Mouse (Mus musculus): ENCODE results near the gene Mcm6. TPM values are rescaled to one million over a fixed set of nuclear protein-coding genes. Genes with fewer than 3 reads are reported as not detected.
"Not testable (repeated sequence)": the region's sequence is repeated elsewhere in the genome, so short reads cannot be mapped to it uniquely, and the experiment has no call there.

The Mcm6 gene
- total RNA-seq, 1 experiment from 2014 or later = 400 TPM

GRCm38 (mm10) chr1:128357452-128357851 is 2.0 kb downstream of the Mcm6 start:
- peak in 1 of 2 experiments; percentile 11; a peak in 1 of 4 replicates for ATAC-seq (replicated peaks in 1 of 2; ENCODE audit: insufficient read depth in 1 of 2, low FRiP score in 2 of 2, low TSS enrichment in 1 of 2, low read depth in 1 of 2, poor library complexity in 2 of 2, severe bottlenecking in 2 of 2)

- no peak for ATAC-seq (replicated peaks in 1 of 2; ENCODE audit: insufficient read depth in 1 of 2, low FRiP score in 2 of 2, low TSS enrichment in 1 of 2, low read depth in 1 of 2, poor library complexity in 2 of 2, severe bottlenecking in 2 of 2)
These were observed 6.4 kb downstream of the Mcm6 start for GRCm38 (mm10) chr1:128353092-128353491.

- no peak for ATAC-seq (replicated peaks in 1 of 2; ENCODE audit: insufficient read depth in 1 of 2, low FRiP score in 2 of 2, low TSS enrichment in 1 of 2, low read depth in 1 of 2, poor library complexity in 2 of 2, severe bottlenecking in 2 of 2)
These were observed 15.2 kb downstream of the Mcm6 start for GRCm38 (mm10) chr1:128344232-128344631.

GRCm38 (mm10) chr1:128337708-128338320 is 21.6 kb downstream of the Mcm6 start:
- ATAC-seq (replicated peaks in 1 of 2; ENCODE audit: insufficient read depth in 1 of 2, low FRiP score in 2 of 2, low TSS enrichment in 1 of 2, low read depth in 1 of 2, poor library complexity in 2 of 2, severe bottlenecking in 2 of 2) = no peak

GRCm38 (mm10) chr1:128330313-128330712 is 29.2 kb downstream of the Mcm6 start:
- ATAC-seq (replicated peaks in 1 of 2; ENCODE audit: insufficient read depth in 1 of 2, low FRiP score in 2 of 2, low TSS enrichment in 1 of 2, low read depth in 1 of 2, poor library complexity in 2 of 2, severe bottlenecking in 2 of 2) = no peak; a peak in 1 of 4 replicates

GRCm38 (mm10) chr1:128328218-128328617 is 31.2 kb downstream of the Mcm6 start, which contains the start of gene Lct:
Lct (minus strand) TSS chr1:128328318.
- no peak for ATAC-seq (replicated peaks in 1 of 2; ENCODE audit: insufficient read depth in 1 of 2, low FRiP score in 2 of 2, low TSS enrichment in 1 of 2, low read depth in 1 of 2, poor library complexity in 2 of 2, severe bottlenecking in 2 of 2)

GRCm38 (mm10) chr1:128327165-128327564 is 32.3 kb downstream of the Mcm6 start:
- ATAC-seq (replicated peaks in 1 of 2; ENCODE audit: insufficient read depth in 1 of 2, low FRiP score in 2 of 2, low TSS enrichment in 1 of 2, low read depth in 1 of 2, poor library complexity in 2 of 2, severe bottlenecking in 2 of 2) = no peak

- no peak for ATAC-seq (replicated peaks in 1 of 2; ENCODE audit: insufficient read depth in 1 of 2, low FRiP score in 2 of 2, low TSS enrichment in 1 of 2, low read depth in 1 of 2, poor library complexity in 2 of 2, severe bottlenecking in 2 of 2)
These were observed 34.7 kb downstream of the Mcm6 start for GRCm38 (mm10) chr1:128324776-128325175.

- ATAC-seq (replicated peaks in 1 of 2; ENCODE audit: insufficient read depth in 1 of 2, low FRiP score in 2 of 2, low TSS enrichment in 1 of 2, low read depth in 1 of 2, poor library complexity in 2 of 2, severe bottlenecking in 2 of 2) = peak; percentile 78 to 85; a peak in 2 of 4 replicates
These were observed 36.3 kb downstream of the Mcm6 start for GRCm38 (mm10) chr1:128323026-128323643.

GRCm38 (mm10) chr1:128319266-128319665 is 40.2 kb downstream of the Mcm6 start:
- ATAC-seq (replicated peaks in 1 of 2; ENCODE audit: insufficient read depth in 1 of 2, low FRiP score in 2 of 2, low TSS enrichment in 1 of 2, low read depth in 1 of 2, poor library complexity in 2 of 2, severe bottlenecking in 2 of 2) = not testable (repeated sequence)

GRCm38 (mm10) chr1:128314665-128315064 is 44.8 kb downstream of the Mcm6 start:
- peak; percentile 93 to 96 for ATAC-seq (replicated peaks in 1 of 2; ENCODE audit: insufficient read depth in 1 of 2, low FRiP score in 2 of 2, low TSS enrichment in 1 of 2, low read depth in 1 of 2, poor library complexity in 2 of 2, severe bottlenecking in 2 of 2)

- ATAC-seq (replicated peaks in 1 of 2; ENCODE audit: insufficient read depth in 1 of 2, low FRiP score in 2 of 2, low TSS enrichment in 1 of 2, low read depth in 1 of 2, poor library complexity in 2 of 2, severe bottlenecking in 2 of 2) = no peak
These were observed 50.4 kb downstream of the Mcm6 start for GRCm38 (mm10) chr1:128309043-128309442.

- no peak for ATAC-seq (replicated peaks in 1 of 2; ENCODE audit: insufficient read depth in 1 of 2, low FRiP score in 2 of 2, low TSS enrichment in 1 of 2, low read depth in 1 of 2, poor library complexity in 2 of 2, severe bottlenecking in 2 of 2)
These were observed 55.6 kb downstream of the Mcm6 start for GRCm38 (mm10) chr1:128303900-128304299.

GRCm38 (mm10) chr1:128295717-128296528 is 63.5 kb downstream of the Mcm6 start:
- no peak for ATAC-seq (replicated peaks in 1 of 2; ENCODE audit: insufficient read depth in 1 of 2, low FRiP score in 2 of 2, low TSS enrichment in 1 of 2, low read depth in 1 of 2, poor library complexity in 2 of 2, severe bottlenecking in 2 of 2)

- no peak for ATAC-seq (replicated peaks in 1 of 2; ENCODE audit: insufficient read depth in 1 of 2, low FRiP score in 2 of 2, low TSS enrichment in 1 of 2, low read depth in 1 of 2, poor library complexity in 2 of 2, severe bottlenecking in 2 of 2)
These were observed 64.2 kb downstream of the Mcm6 start for GRCm38 (mm10) chr1:128295296-128295695.

GRCm38 (mm10) chr1:128293524-128293923 is 65.9 kb downstream of the Mcm6 start:
- ATAC-seq (replicated peaks in 1 of 2; ENCODE audit: insufficient read depth in 1 of 2, low FRiP score in 2 of 2, low TSS enrichment in 1 of 2, low read depth in 1 of 2, poor library complexity in 2 of 2, severe bottlenecking in 2 of 2) = no peak

GRCm38 (mm10) chr1:128290295-128290694 is 69.2 kb downstream of the Mcm6 start:
- ATAC-seq (replicated peaks in 1 of 2; ENCODE audit: insufficient read depth in 1 of 2, low FRiP score in 2 of 2, low TSS enrichment in 1 of 2, low read depth in 1 of 2, poor library complexity in 2 of 2, severe bottlenecking in 2 of 2) = no peak

GRCm38 (mm10) chr1:128285136-128285535 is 74.3 kb downstream of the Mcm6 start:
- ATAC-seq (replicated peaks in 1 of 2; ENCODE audit: insufficient read depth in 1 of 2, low FRiP score in 2 of 2, low TSS enrichment in 1 of 2, low read depth in 1 of 2, poor library complexity in 2 of 2, severe bottlenecking in 2 of 2) = no peak
